Mouse (Mus musculus) heart, embryonic 12.5 days (tissue): ENCODE data around the gene Kdm6b. TPM values are rescaled to one million over a fixed set of nuclear protein-coding genes. Genes with fewer than 3 reads are reported as not detected.

Source experiments
- ATAC-seq: fragments of 200-750 bp; cut with Nextera tagmentation; 2 replicates; pipeline ENCODE4 v1.8.0; 2017; ENCODE audit warnings: moderate TSS enrichment, moderate library complexity; ENCODE audit not compliant: insufficient number of reproducible peaks, low FRiP score
- H3K27ac ChIP-seq: fragments of 300-500 bp; sonication (generic); 2 replicates; pipeline ENCODE4 v1.5.1; 2016; ENCODE audit warnings: mild to moderate bottlenecking, moderate library complexity; ENCODE audit not compliant: poor library complexity, severe bottlenecking
- H3K27me3 ChIP-seq: fragments of 300-500 bp; sonication (generic); replicated peaks from 2 replicates; pipeline ENCODE4 v1.6.1; 2016; ENCODE audit warnings: mild to moderate bottlenecking, moderate library complexity
- H3K36me3 ChIP-seq: fragments of 300-500 bp; sonication (generic); 2 replicates; pipeline ENCODE4 v1.6.1; 2016; ENCODE audit warnings: mild to moderate bottlenecking, moderate library complexity
- H3K4me1 ChIP-seq: fragments of 300-500 bp; sonication (generic); replicated peaks from 2 replicates; pipeline ENCODE4 v1.6.1; 2016; ENCODE audit warnings: mild to moderate bottlenecking
- H3K4me2 ChIP-seq: fragments of 300-500 bp; sonication (generic); 2 replicates; pipeline ENCODE4 v1.6.1; 2016; ENCODE audit warnings: mild to moderate bottlenecking, moderate library complexity
- H3K4me3 ChIP-seq: fragments of 300-500 bp; sonication (generic); 2 replicates; pipeline ENCODE4 v1.5.1; 2016; ENCODE audit warnings: mild to moderate bottlenecking
- H3K9ac ChIP-seq: fragments of 300-500 bp; sonication (generic); 2 replicates; pipeline ENCODE4 v1.6.1; 2016; ENCODE audit warnings: mild to moderate bottlenecking, moderate library complexity
- H3K9me3 ChIP-seq: fragments of 300-500 bp; sonication (generic); replicated peaks from 2 replicates; pipeline ENCODE4 v1.6.1; 2016; ENCODE audit warnings: mild to moderate bottlenecking, moderate library complexity
- WGBS: fragments of 180-500 bp; shearing (Covaris S2); methylation state at CpG from one replicate; pipeline ENCODE4 v1.1.7; 2016; 5-methylcytosine and 5-hydroxymethylcytosine counted together
- polyA plus RNA-seq: library from polyadenylated mRNA; unstranded; fragments of >200 nt; fragmentation: Nextera tagmentation; extraction: Ambion mirVana; gene quantifications from 2 replicates; pipeline ENCODE4 v1.2.1, GENCODE M21; 2016

Kdm6b gene
- polyA plus RNA-seq, 1 experiment from 2014 or later, result 24.9 TPM

GRCm38 (mm10) chr11:69411538-69412203 lies 1.8 kb downstream of the Kdm6b start:
- under 1% methylated on average over 38 of the region's 39 CpGs for WGBS
- Histone ChIP-seq H3K4me1 (peaks cover 52% of the 10 kb centered on the region), H3K4me2 (peak overlapping the region; percentile 88), H3K9me3 (no peaks in the 10 kb centered on the region), H3K9ac (peak overlapping the region; percentile 97), H3K27ac (peak overlapping the region; percentile 99), H3K36me3 (peaks cover 27% of the 10 kb centered on the region), H3K27me3 (no peaks in the 10 kb centered on the region), H3K4me3 (peak overlapping the region; percentile 84)
- ATAC-seq, result peak; percentile 62

- Histone ChIP-seq H3K9me3 (no peaks in the 10 kb centered on the region), H3K36me3 (peaks cover 33% of the 10 kb centered on the region), H3K4me3 (peak overlapping the region; percentile 84), H3K9ac (peak overlapping the region; percentile 97), H3K4me2 (peak overlapping the region; percentile 88), H3K27me3 (no peaks in the 10 kb centered on the region), H3K4me1 (peaks cover 52% of the 10 kb centered on the region), H3K27ac (peak overlapping the region; percentile 99)
- WGBS, result 0% methylated on average over 26 of the region's 26 CpGs
- ATAC-seq, result peak; percentile 72
Observed at GRCm38 (mm10) chr11:69411073-69411535, 2.4 kb downstream of the Kdm6b start.

- no peak; the same call in 1 of the 2 replicates for ATAC-seq
- Histone ChIP-seq H3K4me2 (peak overlapping the region; percentile 88), H3K27ac (peak overlapping the region; percentile 99), H3K36me3 (peaks cover 39% of the 10 kb centered on the region), H3K9me3 (no peaks in the 10 kb centered on the region), H3K9ac (peak overlapping the region; percentile 97), H3K4me3 (peak overlapping the region; percentile 84), H3K4me1 (peaks cover 52% of the 10 kb centered on the region), H3K27me3 (no peaks in the 10 kb centered on the region)
- under 1% methylated on average over 41 of the region's 41 CpGs for WGBS
Observed at GRCm38 (mm10) chr11:69410310-69411072, 3.0 kb downstream of the Kdm6b start.

GRCm38 (mm10) chr11:69410045-69410309 lies 3.5 kb downstream of the Kdm6b start:
- ATAC-seq, result no peak
- WGBS, result under 1% methylated on average over 18 of the region's 18 CpGs
- peak overlapping the region; percentile 99 for H3K27ac ChIP-seq
- peaks cover 44% of the 10 kb centered on the region for H3K36me3 ChIP-seq
- peak overlapping the region; percentile 97 for H3K9ac ChIP-seq
- H3K9me3 ChIP-seq, result no peaks in the 10 kb centered on the region
- H3K4me1 ChIP-seq, result peaks cover 48% of the 10 kb centered on the region
- H3K4me2 ChIP-seq, result peak overlapping the region; percentile 88
- H3K27me3 ChIP-seq, result no peaks in the 10 kb centered on the region
- H3K4me3 ChIP-seq, result peak overlapping the region; percentile 84

GRCm38 (mm10) chr11:69409378-69410044 lies 4.0 kb downstream of the Kdm6b start:
- H3K4me1 ChIP-seq, result peaks cover 44% of the 10 kb centered on the region
- H3K27me3 ChIP-seq, result no peaks in the 10 kb centered on the region
- H3K9me3 ChIP-seq, result no peaks in the 10 kb centered on the region
- H3K4me3 ChIP-seq, result peak overlapping the region; percentile 84
- peak; percentile 65 for ATAC-seq
- H3K9ac ChIP-seq, result peak overlapping the region; percentile 97
- H3K4me2 ChIP-seq, result peak overlapping the region; percentile 88
- H3K36me3 ChIP-seq, result peaks cover 49% of the 10 kb centered on the region
- peak overlapping the region; percentile 99 for H3K27ac ChIP-seq
- under 1% methylated on average over 44 of the region's 46 CpGs for WGBS

GRCm38 (mm10) chr11:69408541-69409377 lies 4.7 kb downstream of the Kdm6b start:
- WGBS, result 1% methylated on average over 33 of the region's 33 CpGs
- peaks cover 56% of the 10 kb centered on the region for H3K36me3 ChIP-seq
- peak overlapping the region; percentile 97 for H3K9ac ChIP-seq
- peak overlapping the region; percentile 88 for H3K4me2 ChIP-seq
- peak overlapping the region; percentile 99 for H3K27ac ChIP-seq
- peaks cover 36% of the 10 kb centered on the region for H3K4me1 ChIP-seq
- ATAC-seq, result peak; percentile 79
- no peaks in the 10 kb centered on the region for H3K9me3 ChIP-seq
- H3K4me3 ChIP-seq, result peak overlapping the region; percentile 84
- no peaks in the 10 kb centered on the region for H3K27me3 ChIP-seq

GRCm38 (mm10) chr11:69407724-69408004 lies 5.8 kb downstream of the Kdm6b start:
- peak overlapping the region; percentile 88; the same call in 1 of the 2 replicates for H3K4me2 ChIP-seq
- no peaks in the 10 kb centered on the region for H3K9me3 ChIP-seq
- ATAC-seq, result no peak
- 0 out of 2 replicates have a peak overlapping the region, but pooled peaks have one; percentile 84 for H3K4me3 ChIP-seq
- no peaks in the 10 kb centered on the region for H3K27me3 ChIP-seq
- peaks cover 25% of the 10 kb centered on the region for H3K4me1 ChIP-seq
- peak overlapping the region; percentile 97 for H3K9ac ChIP-seq
- 79% methylated on average over 4 of the region's 4 CpGs for WGBS
- peaks cover 59% of the 10 kb centered on the region for H3K36me3 ChIP-seq
- H3K27ac ChIP-seq, result no peak overlapping the region

GRCm38 (mm10) chr11:69406867-69407723 lies 6.4 kb downstream of the Kdm6b start:
- WGBS, result 85% methylated on average over 16 of the region's 16 CpGs
- no peak for ATAC-seq
- Histone ChIP-seq H3K9ac (peak overlapping the region; percentile 97; the same call in 1 of the 2 replicates), H3K27ac (no peak overlapping the region), H3K36me3 (peaks cover 59% of the 10 kb centered on the region), H3K27me3 (no peaks in the 10 kb centered on the region), H3K4me2 (0 out of 2 replicates have a peak overlapping the region, but pooled peaks have one; percentile 3), H3K4me3 (no peak overlapping the region), H3K4me1 (peaks cover 20% of the 10 kb centered on the region), H3K9me3 (no peaks in the 10 kb centered on the region)

GRCm38 (mm10) chr11:69406282-69406681 lies 7.2 kb downstream of the Kdm6b start:
- Histone ChIP-seq H3K27ac (no peak overlapping the region), H3K4me3 (no peak overlapping the region), H3K4me1 (peaks cover 15% of the 10 kb centered on the region), H3K36me3 (peaks cover 68% of the 10 kb centered on the region), H3K9me3 (no peaks in the 10 kb centered on the region), H3K4me2 (no peak overlapping the region), H3K27me3 (no peaks in the 10 kb centered on the region), H3K9ac (no peak overlapping the region)
- no peak for ATAC-seq
- 92% methylated on average over 19 of the region's 19 CpGs for WGBS
